Mouse (Mus musculus): Measurements from ENCODE around the gene Acaa1a. TPM values are rescaled to one million over a fixed set of nuclear protein-coding genes. Genes with fewer than 3 reads are reported as not detected.

Acaa1a gene
- total RNA-seq, 2 experiments from 2014 or later: 73.1 to 79.8 TPM

GRCm38 (mm10) chr9:119371251-119371650, 31.8 kb downstream of the Acaa1a start:
- no peak for DNase-seq (ENCODE audit: low spot score in 2 of 2)
- intact Hi-C loops (cut with DNase I): no loop called here

DNA sequence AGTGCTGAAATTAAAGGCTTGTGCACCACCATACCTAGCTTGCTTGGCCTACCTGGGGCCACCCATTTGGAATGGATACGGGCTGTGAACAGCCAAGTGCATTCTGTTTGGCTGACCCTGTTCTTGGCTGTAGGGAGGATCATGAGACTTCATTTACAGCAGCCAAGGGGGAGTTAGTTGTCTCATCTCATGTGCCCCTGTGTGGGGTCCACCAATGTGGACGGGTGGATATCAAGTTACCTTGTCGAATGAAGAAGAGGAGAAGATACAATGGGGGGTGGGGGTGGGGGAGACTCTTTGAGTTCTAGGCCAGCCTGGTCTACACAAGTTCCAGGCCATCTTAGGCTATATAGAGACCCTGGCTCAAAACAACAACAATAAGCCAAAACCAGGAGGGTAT, 35.5 kb downstream of the Acaa1a start:
- DNase-seq (ENCODE audit: low spot score in 2 of 2): no peak
- intact Hi-C loops (cut with DNase I): no loop called here

DNA sequence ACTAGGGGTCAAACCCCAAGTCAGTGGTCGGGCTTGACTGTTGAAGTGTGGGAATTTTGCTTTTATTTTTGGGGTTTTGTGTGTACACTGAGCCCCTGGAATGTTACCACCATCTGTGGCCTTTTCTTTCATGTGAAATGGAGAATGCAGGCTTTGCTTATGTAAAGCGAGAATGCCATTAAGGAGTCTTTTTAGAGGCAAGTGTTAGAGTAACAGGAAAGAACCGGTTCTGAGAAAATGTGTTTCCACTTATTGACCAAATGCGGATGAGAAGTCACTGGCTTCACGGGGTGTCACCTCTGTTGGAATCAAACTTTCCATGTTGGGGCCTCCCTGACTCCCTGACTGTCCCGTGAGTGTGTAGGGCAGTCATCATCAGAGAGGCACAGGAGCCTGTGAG, 36.1 kb downstream of the Acaa1a start:
- no peak for DNase-seq (ENCODE audit: low spot score in 2 of 2)
- intact Hi-C loops (cut with DNase I): no loop called here

GRCm38 (mm10) chr9:119378231-119378630, 38.8 kb downstream of the Acaa1a start:
- DNase-seq (ENCODE audit: low spot score in 2 of 2): no peak
- intact Hi-C loops (cut with DNase I): no loop called here

- DNase-seq (ENCODE audit: low spot score in 2 of 2): no peak
- intact Hi-C loops (cut with DNase I): no loop called here
These were observed 43.1 kb downstream of the Acaa1a start for GRCm38 (mm10) chr9:119382603-119383002.

- no peak for DNase-seq (ENCODE audit: low spot score in 2 of 2)
- intact Hi-C loops (cut with DNase I): no loop called here
These were observed 49.5 kb downstream of the Acaa1a start for GRCm38 (mm10) chr9:119388956-119389355.

DNA sequence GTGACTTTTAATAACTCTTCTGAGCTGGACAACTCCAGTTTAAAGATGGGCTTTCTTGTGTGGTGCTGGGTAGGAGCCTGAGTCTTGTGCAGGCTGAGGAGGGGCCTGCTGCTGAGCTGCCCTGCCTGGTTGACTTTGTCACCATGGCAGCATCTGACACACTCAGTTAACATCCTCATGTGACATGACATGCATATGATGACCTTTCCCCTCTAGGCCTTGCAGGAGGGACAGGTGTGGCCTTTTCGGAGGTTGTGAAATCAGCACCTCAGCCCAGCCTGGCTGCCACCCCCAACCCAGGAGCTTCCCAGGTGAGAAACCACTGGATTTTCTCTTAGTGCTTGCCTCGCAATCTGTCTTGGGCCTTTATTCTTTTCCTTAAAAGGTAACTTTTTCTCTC, 50.7 kb downstream of the Acaa1a start:
- no peak for DNase-seq (ENCODE audit: low spot score in 2 of 2)
- intact Hi-C loops (cut with DNase I): no loop called here

DNA sequence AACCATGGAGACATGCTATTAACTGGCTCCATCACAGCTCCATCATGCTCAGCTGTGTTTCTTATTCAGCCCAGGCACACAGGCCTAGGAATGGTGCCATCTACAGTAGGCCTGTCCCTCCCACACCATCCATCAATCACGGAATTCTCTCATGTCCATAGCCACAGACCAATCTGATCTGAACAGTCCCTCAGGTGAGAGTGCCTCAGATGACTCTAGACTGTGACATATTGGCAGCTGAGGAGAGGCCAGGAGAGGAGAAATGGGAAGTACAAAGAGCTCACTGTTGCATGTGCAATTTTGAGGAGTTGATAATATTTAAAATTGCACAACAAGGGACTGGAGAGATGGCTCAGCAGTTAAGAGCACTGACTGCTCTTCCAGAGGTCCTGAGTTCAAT, 55.3 kb downstream of the Acaa1a start:
- no peak for DNase-seq (ENCODE audit: low spot score in 2 of 2)
- intact Hi-C loops (cut with DNase I): no loop called here

Other genes starting within 250 kb of the Acaa1a start
- 10 to 100 TPM; 12.6 to 14.9 TPM for gene Plcd1, start 246.2 kb upstream of the Acaa1a start, total RNA-seq (2021)
- gene Dlec1, start 237.2 kb upstream of the Acaa1a start, total RNA-seq (2021): 1 to 10 TPM; 4.1 to 5.1 TPM
- gene Acaa1b, start 182.6 kb upstream of the Acaa1a start, total RNA-seq (2021): 1 to 10 TPM; 1.3 to 1.7 TPM
- not detected for gene Gm47289, start 180.5 kb upstream of the Acaa1a start, total RNA-seq (2021)
- not detected for gene Slc22a13, start 130.6 kb upstream of the Acaa1a start, total RNA-seq (2021)
- gene Oxsr1, start 17.2 kb upstream of the Acaa1a start, total RNA-seq (2021): 10 to 100 TPM; 28.9 to 33.6 TPM
- 1 to 10 TPM; 6.2 to 6.5 TPM for gene Myd88, start 1.7 kb downstream of the Acaa1a start, total RNA-seq (2021)
- 1 to 10 TPM; 3.9 to 4.0 TPM for gene Xylb, start 17.7 kb downstream of the Acaa1a start, total RNA-seq (2021)
- gene Slc22a14, start 25.9 kb downstream of the Acaa1a start, total RNA-seq (2021): not detected
- 10 to 100 TPM; 16.5 to 19.3 TPM for gene Acvr2b, start 62.4 kb downstream of the Acaa1a start, total RNA-seq (2021)
- gene Exog, start 105.3 kb downstream of the Acaa1a start, total RNA-seq (2021): 10 to 100 TPM; 24.1 to 24.7 TPM
- 1 to 10 TPM; 2.8 to 5.4 TPM for gene Scn5a, start 239.3 kb downstream of the Acaa1a start, total RNA-seq (2021)